Mouse (Mus musculus) spleen, adult 12 weeks (tissue): ENCODE data around the gene Tkfc.
"Not testable (repeated sequence)": the region's sequence is repeated elsewhere in the genome, so short reads cannot be mapped to it uniquely, and the experiment has no call there.

Experiments
- DNase-seq: peaks from one replicate; pipeline ENCODE4 v3.0.0; 2022; ENCODE audit warnings: low spot score

The Tkfc gene

DNA sequence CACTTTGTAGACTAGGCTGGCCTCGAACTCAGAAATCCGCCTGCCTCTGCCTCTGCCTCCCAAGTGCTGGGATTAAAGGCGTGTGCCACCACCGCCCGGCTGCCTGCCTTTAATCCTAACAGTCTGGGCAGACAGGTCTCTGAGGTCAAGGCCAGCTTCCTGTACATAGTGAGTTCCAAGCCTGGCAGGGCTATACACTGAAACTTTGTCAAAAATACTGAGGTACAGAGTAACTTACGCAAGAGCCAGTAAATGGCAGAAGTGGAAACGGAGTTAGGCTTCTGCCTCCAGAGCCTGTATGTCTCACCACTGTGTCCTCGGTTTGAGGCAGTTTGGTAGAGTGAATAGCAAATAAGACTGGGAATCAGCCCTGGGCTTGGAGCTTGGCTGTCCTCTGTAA, 18.2 kb downstream of the Tkfc start:
- no peak for DNase-seq

DNA sequence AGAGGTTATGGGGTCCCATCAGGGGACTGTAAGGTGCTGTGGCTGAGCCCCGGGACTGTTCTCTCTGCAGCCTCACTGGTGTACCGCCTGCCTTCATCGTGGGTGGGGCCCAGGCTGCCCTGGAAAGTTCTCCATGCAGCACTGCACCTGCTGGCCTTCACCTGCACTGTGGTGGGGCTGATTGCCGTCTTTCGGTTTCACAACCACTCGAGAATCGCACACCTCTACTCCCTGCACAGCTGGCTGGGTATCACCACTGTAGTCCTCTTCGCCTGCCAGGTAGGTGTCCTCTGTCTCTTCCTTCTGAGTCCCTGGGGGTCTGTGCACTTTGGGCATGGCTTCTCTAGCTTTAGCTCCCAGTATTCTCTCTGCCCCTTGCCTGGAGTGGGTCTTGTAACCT, 20.3 kb downstream of the Tkfc start:
- no peak for DNase-seq

DNA sequence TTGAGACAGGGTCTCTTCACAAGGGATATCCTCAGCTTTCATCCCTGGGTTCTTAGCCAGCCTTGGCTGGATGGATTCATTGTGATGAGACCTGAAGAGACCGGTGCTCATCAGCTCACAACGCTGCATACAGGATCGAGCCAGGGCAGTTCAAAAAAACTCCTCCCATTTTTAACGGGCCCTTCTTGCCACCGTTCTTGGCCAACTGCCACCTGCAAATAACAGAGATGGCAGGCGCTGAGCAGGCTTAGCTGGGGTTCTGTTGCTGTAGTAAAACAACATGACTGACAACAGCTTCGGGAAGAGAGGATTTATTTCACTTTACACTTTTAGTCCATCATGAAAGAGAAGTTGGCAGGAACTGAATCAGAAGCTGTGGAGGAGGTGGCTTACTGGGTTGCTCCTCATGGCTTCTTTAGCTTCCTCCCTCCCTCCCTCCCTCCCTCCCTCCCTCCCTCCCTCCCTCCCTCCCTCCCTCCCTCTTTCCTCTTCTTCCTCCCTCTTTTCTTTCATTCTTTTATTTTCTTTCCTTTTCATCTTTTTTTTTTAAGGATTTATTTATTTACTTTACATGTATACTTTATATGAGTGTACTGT, 21.8 kb downstream of the Tkfc start:
- DNase-seq: no peak

DNA sequence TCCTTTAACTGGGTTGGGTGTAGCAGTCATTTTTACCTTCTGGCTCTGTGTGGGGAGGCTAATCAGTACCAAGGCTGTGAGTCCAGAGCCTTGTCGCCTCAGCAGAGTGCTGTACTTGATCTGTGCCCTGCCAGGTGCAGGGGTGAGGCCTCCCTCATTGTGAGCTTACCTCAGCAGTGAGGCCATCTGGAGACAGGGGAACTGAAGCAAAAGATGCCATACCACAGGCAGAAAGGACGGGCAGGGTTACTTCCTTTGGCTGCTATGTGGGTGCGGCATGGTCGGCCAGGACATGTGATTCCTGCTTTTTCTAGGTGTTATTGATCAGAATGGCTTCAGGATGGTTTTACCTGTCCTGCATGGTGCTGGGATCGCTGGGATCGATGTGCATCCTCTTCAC, 23.5 kb downstream of the Tkfc start:
- no peak for DNase-seq

DNA sequence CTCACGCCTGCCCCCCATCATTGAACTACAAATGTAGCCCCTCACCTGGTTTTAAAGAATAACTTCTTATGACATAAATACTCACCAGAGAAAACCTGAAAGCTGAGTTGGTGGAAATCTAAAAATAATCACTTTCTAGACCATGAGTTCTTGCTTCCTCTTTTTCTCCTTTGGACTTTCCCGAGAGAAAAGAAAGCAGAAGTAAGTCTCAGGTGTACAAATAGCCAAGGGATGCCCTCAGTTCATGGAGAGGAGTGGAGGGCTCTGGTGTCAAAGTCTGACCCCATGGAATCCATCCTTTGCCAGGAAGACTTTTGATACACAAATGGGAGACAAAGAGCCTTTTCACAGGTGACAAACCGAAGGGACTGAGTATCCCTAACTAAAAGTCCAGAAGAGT, 24.7 kb downstream of the Tkfc start:
- DNase-seq: no peak

DNA sequence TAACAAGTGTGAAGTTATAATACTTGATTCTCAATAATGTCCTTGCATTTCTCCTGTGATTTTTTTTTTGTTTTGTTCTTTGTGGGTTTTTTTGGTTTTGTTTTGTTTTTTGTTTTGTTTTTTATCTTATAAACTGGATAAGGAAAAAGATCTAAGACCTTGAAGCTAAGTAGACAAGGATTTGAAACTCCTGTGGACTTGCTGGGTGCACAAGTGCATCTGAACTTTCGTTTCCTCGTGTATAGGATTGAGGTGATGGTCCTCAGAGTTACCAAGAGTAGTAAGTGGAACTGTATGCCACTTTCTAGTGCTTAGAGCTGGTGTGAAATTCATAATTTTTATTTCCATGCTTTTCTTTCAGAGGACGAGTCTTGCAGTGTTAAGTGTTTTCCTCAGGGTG, 25.4 kb downstream of the Tkfc start:
- DNase-seq: no peak

DNA sequence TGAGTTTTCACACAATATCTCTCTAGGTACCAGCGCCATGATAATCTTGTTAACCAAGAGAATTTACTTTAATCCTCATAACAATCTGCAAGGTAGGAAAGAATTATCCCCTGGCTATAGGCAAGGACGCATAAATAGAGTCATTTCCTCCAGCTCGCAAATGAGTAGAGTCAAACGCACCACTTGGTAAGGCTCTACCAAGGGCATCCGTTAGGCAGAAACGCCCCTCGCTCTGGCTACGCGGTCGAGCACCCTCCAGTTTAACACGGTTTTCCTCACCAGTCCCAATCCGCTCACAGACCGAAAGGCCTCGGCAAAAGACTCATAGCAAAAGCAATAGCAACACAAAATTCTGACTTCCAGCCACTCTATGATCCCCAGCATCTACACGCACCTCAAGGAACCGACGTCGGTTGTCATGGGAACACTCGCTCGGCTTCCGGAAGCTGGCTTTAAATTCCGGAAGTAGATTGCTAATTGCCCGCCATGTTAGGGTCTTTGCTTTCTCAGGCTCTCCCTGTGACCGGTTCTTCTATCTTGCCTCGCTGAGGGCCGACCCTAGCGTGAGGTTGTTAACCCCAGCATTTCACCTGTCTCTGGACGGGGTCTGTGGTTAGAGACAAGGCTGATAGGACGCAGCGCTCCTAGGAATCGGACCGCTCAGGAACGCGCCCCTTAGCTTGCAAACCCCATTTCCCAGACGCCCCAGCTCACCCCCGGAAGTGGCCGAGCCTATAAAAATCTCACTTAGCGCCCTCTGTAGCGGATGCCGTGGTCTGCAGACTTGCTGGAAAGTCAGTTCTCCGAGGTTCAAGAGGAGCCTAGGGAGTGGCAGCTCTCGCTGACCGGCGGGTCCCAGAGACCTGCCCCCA, 28.5 kb downstream of the Tkfc start, which contains the start of the genes Cyb561a3 and Tmem138:
Gene Cyb561a3 (plus strand): TSS at position 483 of the 872 bp plus-strand sequence.
Gene Tmem138 (minus strand): TSS at position 673 of the 872 bp plus-strand sequence.
- DNase-seq: peak; percentile 89

DNA sequence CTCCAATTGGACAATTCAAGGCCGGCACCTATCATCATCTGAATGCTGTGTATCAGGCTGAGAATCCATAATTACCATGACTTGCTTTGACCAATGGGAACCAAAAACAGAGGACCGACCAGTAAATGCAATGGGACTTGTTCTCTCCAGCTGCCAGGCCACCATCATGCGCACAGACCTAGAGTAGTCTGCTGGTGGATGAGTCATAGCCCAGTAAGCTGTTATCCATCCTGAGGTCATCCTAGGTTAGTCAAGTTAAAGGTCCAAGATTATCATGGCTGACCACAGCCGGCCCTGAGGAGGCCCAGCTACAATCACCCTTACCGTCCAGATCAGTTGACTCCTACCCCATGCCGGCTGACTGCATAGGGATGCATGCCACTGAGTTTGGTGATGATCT, 35.8 kb downstream of the Tkfc start:
- no peak for DNase-seq

DNA sequence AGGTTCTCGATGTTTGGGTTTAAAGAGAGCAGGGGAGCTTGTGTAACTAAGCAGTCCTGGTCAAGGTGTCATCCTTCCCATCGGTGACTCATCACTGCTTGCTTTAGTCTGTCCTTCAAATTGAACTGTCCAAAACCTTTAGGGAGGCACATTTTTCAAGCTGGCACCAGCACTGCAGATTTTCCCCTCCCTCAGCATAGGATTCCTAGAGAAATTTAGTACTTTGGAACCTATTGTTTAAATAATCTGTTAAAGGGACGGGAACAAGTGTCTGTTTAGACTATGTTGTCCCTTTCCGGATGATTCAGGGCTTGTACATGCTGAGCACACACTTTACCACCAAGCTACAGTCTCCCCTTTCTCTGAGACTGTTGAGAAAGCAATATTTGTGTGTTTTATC, 40.2 kb downstream of the Tkfc start:
- DNase-seq: no peak

DNA sequence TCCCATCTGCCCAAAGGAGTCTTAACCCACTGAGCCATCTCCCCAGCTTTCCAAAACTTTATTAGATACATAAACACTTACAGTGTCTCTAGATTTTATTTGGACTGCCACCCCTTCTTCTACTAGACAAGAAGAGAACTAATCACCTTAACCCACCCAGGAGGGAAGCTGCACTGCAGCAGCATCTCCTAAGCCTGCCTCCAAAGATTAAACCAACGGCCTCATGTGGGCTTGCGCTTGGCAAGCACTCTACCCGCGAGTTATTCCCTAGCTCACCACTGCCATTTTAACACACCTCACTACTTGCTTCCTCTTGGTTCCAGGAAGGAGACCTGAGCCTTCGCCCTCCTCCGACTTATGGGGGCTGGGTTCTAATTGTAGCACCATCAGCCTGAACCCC, 41.2 kb downstream of the Tkfc start:
- DNase-seq: no peak

DNA sequence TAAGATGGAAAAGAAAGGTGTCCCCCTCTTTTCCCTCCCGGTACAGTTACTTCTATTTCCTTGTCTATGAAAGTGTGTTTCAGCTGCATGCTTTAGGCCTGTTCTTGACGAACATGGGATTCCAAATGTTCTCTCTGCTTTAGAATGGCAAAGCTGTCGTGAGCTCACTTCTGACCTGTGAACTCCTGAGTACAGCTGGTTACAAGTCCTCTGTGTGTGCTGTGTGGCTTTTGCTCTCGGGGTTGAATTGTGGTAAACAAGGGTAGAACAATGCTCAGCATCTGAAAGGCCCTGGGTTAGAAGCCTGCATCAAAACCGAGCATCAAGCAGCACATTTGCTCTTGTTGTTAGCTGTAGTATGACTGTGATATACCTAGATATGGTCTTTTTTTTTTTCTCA, 43.1 kb downstream of the Tkfc start:
- DNase-seq: no peak

DNA sequence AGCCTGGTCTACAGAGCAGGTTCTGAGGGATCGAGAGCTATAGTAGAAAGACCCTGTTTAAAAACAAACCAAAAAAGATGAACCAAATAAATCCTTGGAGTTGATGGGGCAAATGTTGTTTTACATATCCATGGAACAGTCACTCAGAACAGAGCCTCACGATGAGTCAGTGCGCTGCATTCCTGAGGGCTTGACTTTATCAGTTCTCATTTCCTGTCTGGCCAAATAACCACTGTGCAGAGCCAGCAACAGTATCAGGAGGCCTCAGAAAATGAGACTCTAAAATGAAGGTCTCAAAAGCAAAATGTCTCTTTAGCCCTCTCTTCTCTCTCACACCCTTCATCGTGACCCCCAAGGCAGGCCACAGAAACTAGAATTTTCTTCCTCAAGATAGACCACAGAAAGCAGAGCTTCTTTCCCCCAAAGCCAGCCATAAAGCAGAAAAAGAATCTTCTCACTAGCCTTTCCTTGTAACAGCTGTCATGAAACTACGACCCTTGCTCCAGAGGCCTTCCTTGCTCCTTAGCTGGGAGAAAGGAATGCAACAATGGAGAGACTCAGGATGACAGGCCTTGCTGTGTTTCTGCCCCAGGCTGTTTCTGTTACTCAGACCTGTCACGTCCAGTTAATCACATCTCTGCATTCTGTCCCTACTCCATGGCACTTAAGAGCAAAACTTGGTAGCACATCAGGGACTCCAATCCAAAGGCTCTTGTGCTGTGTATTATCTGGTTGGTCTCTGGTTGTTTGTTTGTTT, 43.7 kb downstream of the Tkfc start:
- no peak for DNase-seq

DNA sequence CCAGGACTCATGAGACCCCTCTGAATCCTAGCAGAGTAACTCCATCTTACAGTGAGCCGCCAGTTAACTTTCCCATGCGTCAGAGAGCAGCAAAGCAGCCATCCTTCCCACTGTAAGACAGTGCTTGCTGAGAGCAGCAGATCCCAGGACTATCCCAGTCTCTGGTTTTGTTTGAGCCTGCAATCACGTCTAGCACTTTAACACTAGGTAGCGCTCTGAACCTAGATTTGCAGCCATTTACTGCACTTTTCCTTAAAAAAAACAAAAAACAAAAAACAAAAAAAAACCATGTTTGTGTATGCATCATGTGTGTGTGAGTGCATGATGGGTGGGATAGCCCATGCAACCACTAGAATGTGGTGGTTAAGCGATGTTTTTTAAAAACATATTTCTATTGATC, 45.3 kb downstream of the Tkfc start:
- DNase-seq: no peak

DNA sequence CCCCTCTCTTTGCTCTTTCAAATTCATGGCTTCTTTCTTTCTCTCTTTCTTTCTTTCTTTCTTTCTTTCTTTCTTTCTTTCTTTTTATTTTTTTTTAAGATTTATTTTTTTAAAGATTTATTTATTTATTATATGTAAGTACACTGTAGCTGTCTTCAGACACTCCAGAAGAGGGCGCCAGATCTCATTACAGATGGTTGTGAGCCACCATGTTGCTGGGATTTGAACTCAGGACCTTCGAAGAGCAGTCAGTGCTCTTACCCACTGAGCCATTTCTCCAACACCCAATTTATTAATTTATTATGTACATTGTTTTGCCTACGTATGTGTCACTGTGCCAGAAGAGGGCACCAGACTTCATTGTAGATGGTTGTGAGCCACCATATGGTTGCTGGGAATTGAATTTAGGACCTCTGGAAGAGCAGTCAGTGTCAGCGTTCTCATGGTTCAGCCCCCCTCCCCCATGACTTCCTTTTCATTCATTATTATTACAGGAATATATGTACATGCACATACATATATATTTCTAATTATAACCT, 47.5 kb downstream of the Tkfc start:
- DNase-seq: not testable (repeated sequence)

DNA sequence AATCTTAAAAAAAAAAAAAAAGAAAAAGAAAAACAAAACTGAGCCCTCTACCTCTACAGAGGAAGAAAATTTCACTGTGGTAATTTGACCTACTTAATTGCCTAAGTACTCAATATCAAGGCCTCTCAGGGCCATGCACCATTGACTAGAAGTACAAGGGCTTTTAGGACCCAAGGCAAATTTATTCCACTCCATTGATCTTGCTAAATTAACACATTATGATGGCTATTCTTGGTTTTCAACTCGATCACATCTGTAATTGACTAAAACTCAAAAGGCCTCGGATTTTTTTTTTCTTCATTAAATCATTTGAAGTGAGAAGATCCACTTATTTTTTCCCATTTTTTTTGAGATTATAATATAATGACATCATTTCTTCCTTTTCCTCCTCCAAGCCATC, 48.0 kb downstream of the Tkfc start:
- DNase-seq: no peak

DNA sequence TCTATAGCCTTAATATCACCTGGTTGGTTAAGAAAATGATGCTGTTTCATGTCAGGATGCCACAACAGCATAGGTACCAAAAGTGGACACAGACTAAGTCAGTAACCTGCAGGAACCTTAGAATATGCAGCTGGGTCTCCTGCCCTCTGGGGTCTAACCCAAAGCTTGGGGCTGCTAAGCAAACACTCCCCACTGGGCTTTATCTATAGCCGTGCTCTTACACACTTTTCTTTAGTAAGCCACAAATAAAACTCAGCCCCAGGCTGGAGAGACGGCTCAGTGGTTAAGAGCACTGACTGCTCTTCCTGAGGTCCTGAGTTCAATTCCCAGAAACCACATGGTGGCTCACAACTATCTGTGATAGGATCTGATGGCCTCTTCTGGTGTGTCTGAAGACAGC, 48.5 kb downstream of the Tkfc start:
- no peak for DNase-seq

DNA sequence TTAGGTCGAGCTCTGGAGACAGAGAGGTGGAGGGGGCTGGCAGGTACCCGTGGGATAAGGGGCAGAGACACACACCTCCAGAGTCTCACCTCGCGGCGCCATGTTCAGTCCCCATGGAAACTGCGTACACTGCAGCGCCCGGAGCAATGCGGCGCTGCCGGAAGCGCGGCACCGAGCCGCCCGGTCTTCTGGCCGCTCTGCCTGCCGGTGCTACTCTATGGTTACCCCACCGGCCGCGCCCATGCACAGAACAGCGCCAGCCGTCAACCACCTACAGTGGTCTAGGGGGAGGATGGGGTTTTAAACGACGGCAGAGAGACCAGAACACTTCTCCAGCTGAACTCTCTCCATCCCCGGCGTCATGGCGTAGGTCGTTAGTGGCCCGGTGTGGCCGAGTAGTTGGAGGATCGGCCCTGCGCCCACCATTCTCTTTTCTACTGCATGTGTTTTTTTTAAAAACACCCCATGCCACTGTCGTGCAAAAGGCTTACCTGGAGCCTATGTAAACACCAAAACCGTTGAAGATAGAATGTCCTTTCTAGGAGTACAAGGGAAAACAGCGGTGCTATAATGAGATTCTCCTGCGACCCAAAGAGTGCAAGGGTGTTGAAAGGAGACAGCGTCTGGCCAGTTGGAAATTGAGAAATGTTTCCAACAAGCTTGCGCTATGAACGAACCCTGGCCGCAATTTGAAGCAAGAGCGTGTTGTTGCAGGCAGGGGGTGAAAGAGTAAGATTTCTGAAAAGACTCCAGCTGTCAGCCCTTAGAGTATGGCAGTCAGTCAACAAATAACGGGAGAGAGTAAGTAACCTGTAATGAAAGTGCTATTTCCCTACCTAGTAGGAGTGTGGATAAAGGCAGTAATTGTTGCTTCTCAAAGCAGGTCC, 49.6 kb downstream of the Tkfc start, which contains the start of gene Tmem216:
Gene Tmem216 (minus strand): TSS at position 615 of the 887 bp plus-strand sequence.
- peak; percentile 73 for DNase-seq

DNA sequence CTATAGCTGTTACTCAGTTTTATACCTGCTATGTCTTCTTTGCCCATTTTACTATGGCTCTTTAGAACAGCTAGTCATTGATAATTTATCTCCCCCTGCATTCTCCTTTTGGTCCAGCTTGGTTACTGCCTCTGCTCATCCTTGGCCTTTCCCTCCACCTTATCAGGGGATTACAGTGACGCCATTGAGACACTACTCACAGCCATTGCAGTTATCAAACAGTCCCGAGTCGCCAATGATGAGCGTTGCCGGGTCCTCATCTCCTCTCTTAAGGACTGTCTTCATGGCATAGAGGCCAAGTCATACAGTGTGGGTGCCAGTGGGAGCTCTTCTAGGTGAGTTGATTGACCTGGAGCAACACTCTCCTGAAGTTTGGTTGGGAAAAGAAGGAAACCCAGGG, 66.0 kb downstream of the Tkfc start:
- peak; percentile 3 for DNase-seq
